Mouse (Mus musculus) intestine, postnatal 0 days (tissue): ENCODE measurements around the gene Syde1. TPM values are rescaled to one million over a fixed set of nuclear protein-coding genes. Genes with fewer than 3 reads are reported as not detected.
A peak's percentile ranks its signal among the peaks of the same experiment; 100 is the strongest.

Experiments
- ATAC-seq: fragments of 200-750 bp; cut with Nextera tagmentation; 2 replicates; pipeline ENCODE4 v1.8.0; 2017; ENCODE audit warnings: mild to moderate bottlenecking, moderate TSS enrichment, moderate library complexity
- H3K27ac ChIP-seq: fragments of 300-500 bp; sonication (generic); 2 replicates; pipeline ENCODE4 v1.5.1; 2014; ENCODE audit warnings: mild to moderate bottlenecking, low read depth, low read length, moderate library complexity
- H3K27me3 ChIP-seq: fragments of 300-500 bp; sonication (generic); replicated peaks from 2 replicates; pipeline ENCODE4 v1.6.1; 2014; ENCODE audit warnings: low read length, mixed read lengths; ENCODE audit not compliant: control insufficient read depth, insufficient read depth
- H3K36me3 ChIP-seq: fragments of 300-500 bp; sonication (generic); 2 replicates; pipeline ENCODE4 v1.6.1; 2014; ENCODE audit warnings: mild to moderate bottlenecking, moderate library complexity; ENCODE audit not compliant: control insufficient read depth, insufficient read depth
- H3K4me1 ChIP-seq: fragments of 300-500 bp; sonication (generic); replicated peaks from 2 replicates; pipeline ENCODE4 v1.6.1; 2014; ENCODE audit warnings: antibody characterized with exemption, low read length, mixed read lengths; ENCODE audit not compliant: control insufficient read depth, insufficient read depth
- H3K4me2 ChIP-seq: fragments of 300-500 bp; sonication (generic); replicated peaks from 2 replicates; pipeline ENCODE4 v1.6.1; 2014; ENCODE audit warnings: low read depth, mild to moderate bottlenecking, moderate library complexity
- H3K4me3 ChIP-seq: fragments of 300-500 bp; sonication (generic); 2 replicates; pipeline ENCODE4 v1.5.1; 2014; ENCODE audit warnings: low read depth, low read length
- H3K9ac ChIP-seq: fragments of 300-500 bp; sonication (generic); 2 replicates; pipeline ENCODE4 v1.6.1; 2014; ENCODE audit warnings: mild to moderate bottlenecking, low read depth, low read length
- H3K9me3 ChIP-seq: fragments of 300-500 bp; sonication (generic); 2 replicates; pipeline ENCODE4 v1.6.1; 2016; ENCODE audit warnings: mixed run types; ENCODE audit not compliant: control insufficient read depth
- CTCF ChIP-seq: sonication (generic); IDR thresholded peaks from 2 replicates; pipeline ENCODE4 v1.5.1; 2016; ENCODE audit warnings: low read depth, mild to moderate bottlenecking, control low read depth, antibody characterized with exemption, moderate library complexity
- WGBS: fragments of 180-500 bp; shearing (Covaris S2); extraction: QIAGEN DNeasy Blood & Tissue Kit; methylation state at CpG from one replicate; pipeline ENCODE4 v1.1.7; 2014; 5-methylcytosine and 5-hydroxymethylcytosine counted together
- polyA plus RNA-seq: library from polyadenylated mRNA; unstranded; fragments of >200 nt; fragmentation: Nextera tagmentation; extraction: Ambion mirVana; gene quantifications from 2 replicates; pipeline ENCODE4 v1.2.1, GENCODE M21; 2015

Syde1 gene
- polyA plus RNA-seq, 1 experiment from 2014 or later: 6.2 TPM

DNA sequence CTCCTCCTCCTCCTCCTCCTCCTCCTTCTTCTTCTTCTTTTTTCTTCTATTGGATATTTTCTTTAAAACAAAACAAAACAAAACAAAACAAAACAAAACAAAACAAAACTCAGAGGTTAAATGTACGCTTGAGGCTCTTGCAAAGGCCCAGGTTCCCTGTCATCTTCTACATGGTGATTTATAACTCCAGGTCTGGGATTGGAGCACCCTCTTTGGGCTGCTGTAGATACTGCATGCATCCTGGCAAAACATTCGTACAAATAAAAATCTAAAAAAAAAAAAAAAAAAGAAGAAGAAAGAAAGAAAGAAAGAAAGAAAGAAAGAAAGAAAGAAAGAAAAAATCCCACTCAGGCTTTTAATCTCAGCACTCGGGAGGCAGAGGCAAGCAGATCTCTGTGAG, 13.3 kb upstream of the Syde1 start:
- no peaks in the 10 kb centered on the region for H3K27me3 ChIP-seq
- H3K36me3 ChIP-seq: no peaks in the 10 kb centered on the region
- no peaks in the 10 kb centered on the region for H3K4me1 ChIP-seq
- no peak overlapping the region for H3K4me3 ChIP-seq
- no peak overlapping the region for H3K4me2 ChIP-seq
- no peaks in the 10 kb centered on the region for H3K9me3 ChIP-seq
- WGBS: 45% methylated on average over 3 of the region's 3 CpGs
- no peak overlapping the region for H3K27ac ChIP-seq
- TF ChIP-seq CTCF: peak; percentile 72
- H3K9ac ChIP-seq: no peak overlapping the region
- ATAC-seq: no peak

DNA sequence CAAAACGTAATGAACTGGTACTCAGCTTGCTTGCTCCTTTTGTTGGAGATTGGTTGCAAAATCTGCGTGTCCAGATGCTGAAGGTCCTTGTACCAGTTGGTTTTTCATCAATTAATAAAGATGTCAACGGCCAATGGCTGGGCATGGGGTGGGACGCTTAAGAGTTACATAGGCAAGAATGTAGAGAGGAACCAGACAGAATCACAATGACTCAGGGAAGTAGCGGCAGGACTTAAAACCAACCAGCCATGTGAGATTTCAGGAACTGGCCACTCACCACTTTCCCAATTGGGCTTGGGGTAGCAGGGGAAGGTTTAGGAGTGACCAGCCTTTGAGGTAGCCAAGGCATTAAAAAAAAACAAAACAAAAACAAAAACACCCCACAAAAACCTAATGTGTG, 8.1 kb upstream of the Syde1 start:
- Histone ChIP-seq H3K9ac (no peak overlapping the region), H3K27ac (no peak overlapping the region), H3K4me2 (no peak overlapping the region), H3K9me3 (no peaks in the 10 kb centered on the region), H3K27me3 (no peaks in the 10 kb centered on the region), H3K4me1 (no peaks in the 10 kb centered on the region), H3K4me3 (no peak overlapping the region), H3K36me3 (no peaks in the 10 kb centered on the region)
- 80% methylated on average over 5 of the region's 5 CpGs for WGBS
- no peak for ATAC-seq
- no peak for TF ChIP-seq CTCF

DNA sequence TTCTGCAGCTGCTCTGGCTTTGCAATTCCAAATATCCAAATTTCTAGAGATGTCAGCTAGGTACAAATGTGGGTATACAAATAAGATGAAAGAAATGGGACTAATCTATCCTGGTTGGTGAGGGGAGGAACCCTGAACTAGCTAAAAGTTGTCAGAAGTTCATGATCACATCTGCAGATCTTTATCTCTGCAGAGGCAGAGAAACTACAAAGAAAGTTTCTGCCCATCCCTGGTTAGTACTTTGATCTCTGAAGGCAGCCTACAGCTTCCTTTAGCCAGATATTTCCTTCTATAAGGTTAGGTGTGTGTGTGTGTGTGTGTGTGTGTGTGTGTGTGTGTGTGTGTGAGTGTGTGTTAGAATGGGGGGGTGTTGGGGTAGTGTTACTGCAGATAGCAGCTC, 2.8 kb upstream of the Syde1 start:
- 0 out of 2 replicates have a peak, but pooled peaks cover 5% of the 10 kb centered on the region for H3K4me1 ChIP-seq
- no peak overlapping the region for H3K9ac ChIP-seq
- H3K4me2 ChIP-seq: peak overlapping the region; percentile 21; the same call in 1 of the 2 replicates
- H3K36me3 ChIP-seq: 0 out of 2 replicates have a peak, but pooled peaks cover under 1% of the 10 kb centered on the region
- no peaks in the 10 kb centered on the region for H3K27me3 ChIP-seq
- no peak for TF ChIP-seq CTCF
- peak; percentile 41; the same call in 1 of the 2 replicates for ATAC-seq
- H3K4me3 ChIP-seq: no peak overlapping the region
- peak overlapping the region; percentile 76; the same call in 1 of the 2 replicates for H3K27ac ChIP-seq
- H3K9me3 ChIP-seq: no peaks in the 10 kb centered on the region

DNA sequence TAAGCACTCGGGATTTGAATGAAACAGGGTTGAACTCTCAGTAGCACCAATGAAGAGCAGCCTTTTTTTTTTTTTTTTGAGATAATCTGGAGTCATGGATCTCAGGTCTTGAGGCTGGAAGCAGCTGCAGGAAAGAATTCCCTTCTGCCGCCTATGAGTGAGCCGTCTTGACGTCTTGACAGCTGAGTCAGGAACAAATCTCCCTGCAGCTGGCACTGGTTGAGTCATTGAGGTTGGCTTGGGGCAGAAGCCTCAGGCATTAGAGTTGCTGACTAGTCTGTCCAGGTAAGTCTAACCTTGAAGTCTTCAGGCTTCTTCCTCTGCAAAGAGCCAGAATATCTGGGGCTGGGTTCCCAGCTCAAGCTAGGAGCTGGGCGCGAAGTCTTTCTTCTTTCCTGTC, 2.4 kb upstream of the Syde1 start:
- H3K4me1 ChIP-seq: 0 out of 2 replicates have a peak, but pooled peaks cover 5% of the 10 kb centered on the region
- H3K9ac ChIP-seq: no peak overlapping the region
- peaks cover 5% of the 10 kb centered on the region; the same call in 1 of the 2 replicates for H3K36me3 ChIP-seq
- H3K9me3 ChIP-seq: no peaks in the 10 kb centered on the region
- H3K4me2 ChIP-seq: peak overlapping the region; percentile 21; the same call in 1 of the 2 replicates
- no peak overlapping the region for H3K4me3 ChIP-seq
- WGBS: 49% methylated on average over 6 of the region's 6 CpGs
- peak; percentile 78 for ATAC-seq
- H3K27ac ChIP-seq: peak overlapping the region; percentile 76
- no peaks in the 10 kb centered on the region for H3K27me3 ChIP-seq
- TF ChIP-seq CTCF: no peak

DNA sequence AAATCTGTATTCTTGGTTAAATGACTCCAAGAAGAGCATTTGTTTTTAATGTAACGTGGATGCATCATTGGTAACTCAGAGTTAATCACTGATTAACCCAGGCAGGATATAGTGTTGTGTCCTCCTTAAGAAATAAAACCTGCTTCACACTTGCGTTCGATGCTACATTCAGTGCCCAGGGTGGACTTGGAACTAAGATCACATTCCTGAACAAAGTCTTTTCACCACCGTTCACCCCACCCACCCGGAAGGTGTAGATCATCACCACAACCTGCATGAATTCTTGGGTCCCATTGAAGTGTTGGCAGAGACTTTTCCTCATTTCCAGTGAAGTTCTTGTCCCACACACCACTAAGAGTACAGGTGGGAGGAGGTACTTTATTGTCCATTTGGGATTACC, 2.0 kb upstream of the Syde1 start:
- peak overlapping the region; percentile 21; the same call in 1 of the 2 replicates for H3K4me2 ChIP-seq
- H3K4me1 ChIP-seq: 0 out of 2 replicates have a peak, but pooled peaks cover 5% of the 10 kb centered on the region
- peak overlapping the region; percentile 76 for H3K27ac ChIP-seq
- no peak for TF ChIP-seq CTCF
- no peak overlapping the region for H3K4me3 ChIP-seq
- no peaks in the 10 kb centered on the region for H3K9me3 ChIP-seq
- no peak overlapping the region for H3K9ac ChIP-seq
- WGBS: 45% methylated on average over 5 of the region's 5 CpGs
- ATAC-seq: peak; percentile 71
- no peaks in the 10 kb centered on the region for H3K27me3 ChIP-seq
- peaks cover 9% of the 10 kb centered on the region; the same call in 1 of the 2 replicates for H3K36me3 ChIP-seq

DNA sequence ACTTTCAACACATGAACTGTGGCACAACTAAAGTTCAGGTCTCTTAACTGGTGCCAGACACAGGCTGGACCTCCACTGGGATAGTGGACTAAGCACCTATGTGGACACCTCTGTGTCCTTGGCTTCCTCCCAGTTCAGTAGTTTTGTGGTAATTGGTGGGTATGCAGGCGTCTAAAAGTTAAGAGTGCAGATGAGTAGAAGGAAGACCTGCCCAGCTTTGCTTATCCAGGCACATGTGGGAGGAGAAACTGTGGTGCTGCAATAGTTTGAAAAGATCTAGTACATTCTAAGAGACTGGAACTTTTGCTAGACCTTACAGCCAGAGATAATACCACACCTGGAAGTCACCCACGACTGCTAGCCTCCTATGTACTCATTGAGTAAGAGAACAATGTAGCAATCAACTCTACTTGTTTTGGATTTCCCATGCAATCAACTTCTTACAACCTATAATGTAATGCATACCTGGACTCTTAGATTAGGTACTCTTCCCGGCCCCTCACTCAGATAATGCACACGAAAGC, 1.2 kb upstream of the Syde1 start:
- H3K27ac ChIP-seq: no peak overlapping the region
- no peak for ATAC-seq
- H3K4me2 ChIP-seq: no peak overlapping the region
- peaks cover 14% of the 10 kb centered on the region; the same call in 1 of the 2 replicates for H3K36me3 ChIP-seq
- H3K9ac ChIP-seq: no peak overlapping the region
- 73% methylated on average over 4 of the region's 4 CpGs for WGBS
- TF ChIP-seq CTCF: no peak
- H3K4me3 ChIP-seq: no peak overlapping the region
- no peaks in the 10 kb centered on the region for H3K27me3 ChIP-seq
- 0 out of 2 replicates have a peak, but pooled peaks cover 5% of the 10 kb centered on the region for H3K4me1 ChIP-seq
- H3K9me3 ChIP-seq: no peaks in the 10 kb centered on the region

DNA sequence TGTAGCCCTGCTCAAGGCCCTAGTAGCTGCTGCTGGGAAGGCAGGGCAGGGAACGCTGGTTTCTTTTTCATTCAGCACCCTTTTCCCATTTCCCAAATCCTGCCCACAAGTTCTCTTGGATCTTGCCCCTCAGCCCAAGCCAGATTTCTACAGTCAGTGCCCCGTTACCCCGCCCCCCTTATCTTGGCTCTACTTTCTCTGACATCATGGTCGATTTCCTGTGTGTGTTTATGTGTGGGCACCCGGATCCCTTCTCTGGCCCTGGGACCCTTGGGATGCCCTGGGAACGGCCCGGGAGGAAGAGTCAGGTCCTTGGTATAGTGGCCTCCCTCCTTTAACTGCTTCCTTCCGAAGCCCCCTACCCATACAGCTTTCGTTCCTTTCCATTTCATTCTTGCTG, 1.0 kb downstream of the Syde1 start:
- TF ChIP-seq CTCF: no peak
- Histone ChIP-seq H3K4me2 (peak overlapping the region; percentile 71), H3K4me1 (0 out of 2 replicates have a peak, but pooled peaks cover 5% of the 10 kb centered on the region), H3K27ac (peak overlapping the region; percentile 63; the same call in 1 of the 2 replicates), H3K9me3 (no peaks in the 10 kb centered on the region), H3K9ac (peak overlapping the region; percentile 74), H3K4me3 (peak overlapping the region; percentile 71), H3K36me3 (peaks cover 31% of the 10 kb centered on the region), H3K27me3 (no peaks in the 10 kb centered on the region)
- 31% methylated on average over 9 of the region's 9 CpGs for WGBS
- ATAC-seq: no peak
